Mouse (Mus musculus) heart, postnatal 36 days (tissue): ENCODE measurements around the gene Prkd2. TPM values are rescaled to one million over a fixed set of nuclear protein-coding genes. Genes with fewer than 3 reads are reported as not detected.
A peak's percentile ranks its signal among the peaks of the same experiment; 100 is the strongest.

ENCODE experiments used
- DNase-seq, 2 experiments: peaks; one replicate each; pipeline ENCODE4 v3.0.0; 2021 to 2022
- intact Hi-C: fragments of 180-260 bp; cut with DNase I; formaldehyde crosslinking; loops from one replicate; pipeline ENCODE4 v1.15.1; 2025
- total RNA-seq, 2 experiments: library from RNA; stranded (reverse); gene quantifications; 2 replicates each; pipeline ENCODE4 v1.2.3; 2021

The Prkd2 gene
- total RNA-seq, 2 experiments from 2014 or later = 17.8 to 19.3 TPM

GRCm38 (mm10) chr7:16885905-16886304 is 43.2 kb downstream of the Prkd2 start:
- intact Hi-C loops = no loop called here
- DNase-seq = no peak

DNA sequence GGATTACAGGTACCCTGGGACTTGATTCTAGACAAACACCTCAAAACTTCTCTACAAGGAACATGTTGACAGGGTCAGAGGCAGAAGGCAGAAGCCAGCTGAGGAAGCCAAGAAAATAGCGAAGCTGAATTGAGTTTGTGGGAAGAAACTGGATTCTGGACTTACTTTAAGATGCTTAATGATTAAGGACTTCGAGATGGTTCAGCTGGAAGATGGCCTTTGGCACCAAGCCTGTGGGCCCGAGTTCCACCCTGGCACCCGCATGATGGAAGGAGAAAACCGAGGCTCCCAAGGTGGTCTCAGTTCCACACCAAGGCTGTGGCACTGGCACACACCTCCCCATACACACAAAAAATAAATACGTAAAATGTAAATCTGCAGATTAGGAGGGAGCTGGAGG is 47.8 kb downstream of the Prkd2 start:
- DNase-seq = peak in 1 of 2 experiments; percentile 66
- intact Hi-C loops = loop anchor here (2.0 kb wide), 2 partner anchors 78 to 144 kb away; no protein-coding TSS in a partner anchor

- intact Hi-C loops = loop anchor here (2.0 kb wide), 2 partner anchors 78 to 144 kb away; no protein-coding TSS in a partner anchor
- DNase-seq = peak; percentile 77 to 86
Measured at GRCm38 (mm10) chr7:16890944-16891343, 48.2 kb downstream of the Prkd2 start.

- peak; percentile 88 to 89 for DNase-seq
- intact Hi-C loops = loop anchor here (1.0 to 2.0 kb wide), 5 partner anchors 17 to 145 kb away; no protein-coding TSS in a partner anchor
Measured at GRCm38 (mm10) chr7:16891641-16892351, 49.1 kb downstream of the Prkd2 start, which contains the start of gene Gng8. Gene Gng8, plus strand, starts transcription at chr7:16891786.

GRCm38 (mm10) chr7:16892352-16892730 is 49.6 kb downstream of the Prkd2 start:
- DNase-seq = no peak
- intact Hi-C loops = loop anchor here (1.0 kb wide), 3 partner anchors 18 to 66 kb away; no protein-coding TSS in a partner anchor

- intact Hi-C loops = no loop called here
Measured at GRCm38 (mm10) chr7:16893612-16894011, 50.9 kb downstream of the Prkd2 start.

DNA sequence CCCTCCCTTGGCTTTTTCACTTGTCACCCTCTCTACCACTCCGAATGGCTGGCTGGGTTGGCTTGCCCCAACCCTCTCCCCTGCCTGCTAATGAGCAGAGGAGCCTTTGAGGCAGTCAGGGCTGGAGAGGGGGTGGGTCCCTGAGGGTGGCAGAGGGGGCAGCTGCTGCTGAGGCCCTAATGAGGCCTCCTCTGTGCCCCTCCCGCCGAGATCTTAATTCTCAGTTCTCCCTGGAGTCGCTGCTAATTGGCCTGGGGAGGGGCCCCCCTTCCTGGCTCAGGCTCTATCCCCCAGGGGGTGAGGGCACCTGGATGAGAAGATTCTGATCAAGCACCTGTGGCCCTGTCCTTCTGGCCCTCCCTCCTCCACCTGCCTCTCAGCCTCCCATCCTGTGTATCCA is 51.6 kb downstream of the Prkd2 start:
- intact Hi-C loops = no loop called here
- no peak for DNase-seq

More at GRCm38 (mm10) chr7:16893612-16894011, 50.9 kb downstream of the Prkd2 start:
- DNase-seq = no peak

DNA sequence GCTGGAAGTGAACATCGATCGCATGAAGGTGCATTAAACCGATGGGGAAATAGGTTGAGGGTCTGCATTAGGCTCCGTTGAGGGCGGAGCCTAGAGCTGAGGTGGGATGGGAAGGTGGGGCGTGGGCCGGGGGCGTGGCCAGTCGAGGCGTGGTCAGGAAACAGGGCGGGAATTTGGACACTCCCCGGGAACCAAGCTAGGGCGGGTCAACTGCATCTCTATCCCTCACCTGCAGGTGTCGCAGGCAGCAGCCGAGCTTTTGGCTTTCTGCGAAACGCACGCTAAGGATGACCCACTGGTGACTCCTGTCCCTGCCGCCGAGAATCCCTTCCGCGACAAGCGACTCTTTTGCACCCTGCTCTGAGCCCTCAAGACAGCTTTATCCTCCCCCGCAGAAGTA is 52.3 kb downstream of the Prkd2 start:
- intact Hi-C loops = loop anchor here (1.0 kb wide), 1 partner anchor 18 kb away; no protein-coding TSS in a partner anchor
- DNase-seq = peak; percentile 82 to 84

GRCm38 (mm10) chr7:16895511-16895910 is 52.8 kb downstream of the Prkd2 start:
- intact Hi-C loops = loop anchor here (1.0 kb wide), 1 partner anchor 18 kb away; no protein-coding TSS in a partner anchor
- DNase-seq = no peak

- DNase-seq = no peak
- intact Hi-C loops = no loop called here
Measured at GRCm38 (mm10) chr7:16900526-16900925, 57.8 kb downstream of the Prkd2 start.

DNA sequence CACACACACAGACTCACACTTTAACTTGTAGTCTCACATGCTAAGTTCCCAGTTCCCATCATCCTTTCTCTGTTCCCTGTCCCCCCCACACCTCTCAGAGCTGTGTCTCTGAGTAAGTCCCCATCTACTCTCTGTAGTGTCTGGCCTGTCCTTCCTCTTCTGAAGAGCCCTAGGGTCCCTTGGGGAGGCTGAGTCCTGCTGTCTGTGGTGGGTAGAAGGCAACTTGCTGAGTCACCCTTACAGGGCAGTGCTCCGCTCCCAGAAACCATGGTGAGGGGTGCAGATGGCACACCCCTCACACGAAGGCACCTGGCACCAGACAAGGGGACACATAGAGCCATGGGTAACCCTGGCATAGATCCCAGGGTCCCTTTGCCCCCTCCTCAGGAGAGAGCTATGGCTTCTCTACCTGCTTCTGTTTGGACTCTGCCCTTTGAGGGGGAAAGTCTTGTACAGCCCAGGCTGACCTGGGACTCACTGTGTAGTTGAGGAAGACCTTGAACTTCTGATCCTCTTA is 60.8 kb downstream of the Prkd2 start:
- intact Hi-C loops = no loop called here
- DNase-seq = no peak

DNA sequence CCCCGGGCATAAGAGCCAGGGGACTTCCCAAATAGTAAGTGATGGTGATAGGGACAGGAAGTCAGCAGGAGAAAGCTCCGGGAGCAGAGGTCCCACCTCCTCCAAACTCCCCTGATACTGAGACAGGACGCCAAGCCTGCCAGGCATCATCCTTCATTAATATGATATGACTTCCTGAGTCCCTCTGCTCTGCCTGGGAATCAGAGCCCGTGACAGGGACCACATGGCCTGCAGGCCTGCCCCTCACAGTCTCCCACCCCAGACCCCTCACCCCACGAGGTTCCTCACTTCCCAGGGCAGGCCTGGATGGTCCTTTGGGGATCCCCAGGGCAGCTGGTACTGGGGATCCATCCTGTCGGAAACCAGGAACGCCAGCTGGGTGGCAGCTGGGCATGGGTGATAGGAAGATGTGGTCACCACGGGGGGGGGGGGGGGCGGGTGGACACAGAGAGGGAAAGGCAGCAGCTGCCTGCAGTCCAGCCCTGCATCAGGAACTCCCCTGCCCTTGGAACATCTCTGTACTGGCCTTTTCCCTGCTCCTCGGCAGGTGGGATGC is 61.5 kb downstream of the Prkd2 start:
- intact Hi-C loops = no loop called here
- DNase-seq = no peak

DNA sequence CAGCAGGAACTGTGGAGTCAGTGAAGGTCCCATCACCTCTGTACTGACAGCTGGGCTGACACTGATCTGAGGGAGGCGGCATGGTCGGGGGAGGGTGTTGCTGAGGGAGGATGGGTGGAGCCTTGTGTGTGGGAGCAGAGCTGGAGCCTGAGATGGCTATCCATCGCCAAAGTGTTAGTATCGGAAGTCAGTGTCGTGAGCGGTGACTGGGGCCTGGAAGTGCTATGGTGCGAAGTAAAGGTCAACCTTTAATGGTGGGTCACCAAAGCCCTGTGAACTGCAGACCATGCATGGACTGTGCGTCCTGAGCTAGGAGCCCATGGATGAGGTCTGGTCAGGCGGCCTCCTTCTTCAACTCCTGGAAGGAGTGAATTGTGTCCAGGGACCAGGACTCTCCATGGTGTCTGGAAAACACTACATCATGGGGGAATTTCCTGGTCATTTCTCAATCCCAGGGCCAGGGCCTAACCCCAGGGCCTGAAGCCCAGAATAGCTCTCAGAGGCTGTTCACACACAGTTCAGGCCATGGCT is 62.9 kb downstream of the Prkd2 start:
- DNase-seq = peak in 1 of 2 experiments; percentile 68
- intact Hi-C loops = no loop called here

DNA sequence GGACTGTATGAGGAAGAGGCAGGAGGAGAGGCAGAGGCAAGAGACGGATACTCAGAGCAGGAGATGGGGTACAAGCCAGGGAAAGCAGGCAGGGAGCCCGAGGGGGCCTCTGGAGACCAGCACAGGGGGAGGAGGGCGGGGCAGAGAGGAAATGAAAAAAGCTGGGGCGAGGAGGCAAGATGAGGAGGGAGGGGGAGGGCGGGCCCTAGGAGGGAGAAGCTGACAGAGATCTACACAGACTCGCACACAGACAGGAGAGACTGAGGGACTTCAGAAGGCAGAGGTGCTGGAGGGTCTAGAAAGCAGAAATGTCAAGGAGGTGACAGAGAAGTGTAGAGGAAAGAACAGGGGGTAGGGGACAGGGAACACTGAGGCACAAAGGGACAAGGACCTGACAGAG is 63.6 kb downstream of the Prkd2 start, which contains the start of gene Ptgir:
Gene Ptgir, plus strand, starts transcription at position 210 of the 400 bp plus-strand sequence.
- DNase-seq = peak; percentile 77 to 78
- intact Hi-C loops = no loop called here

DNA sequence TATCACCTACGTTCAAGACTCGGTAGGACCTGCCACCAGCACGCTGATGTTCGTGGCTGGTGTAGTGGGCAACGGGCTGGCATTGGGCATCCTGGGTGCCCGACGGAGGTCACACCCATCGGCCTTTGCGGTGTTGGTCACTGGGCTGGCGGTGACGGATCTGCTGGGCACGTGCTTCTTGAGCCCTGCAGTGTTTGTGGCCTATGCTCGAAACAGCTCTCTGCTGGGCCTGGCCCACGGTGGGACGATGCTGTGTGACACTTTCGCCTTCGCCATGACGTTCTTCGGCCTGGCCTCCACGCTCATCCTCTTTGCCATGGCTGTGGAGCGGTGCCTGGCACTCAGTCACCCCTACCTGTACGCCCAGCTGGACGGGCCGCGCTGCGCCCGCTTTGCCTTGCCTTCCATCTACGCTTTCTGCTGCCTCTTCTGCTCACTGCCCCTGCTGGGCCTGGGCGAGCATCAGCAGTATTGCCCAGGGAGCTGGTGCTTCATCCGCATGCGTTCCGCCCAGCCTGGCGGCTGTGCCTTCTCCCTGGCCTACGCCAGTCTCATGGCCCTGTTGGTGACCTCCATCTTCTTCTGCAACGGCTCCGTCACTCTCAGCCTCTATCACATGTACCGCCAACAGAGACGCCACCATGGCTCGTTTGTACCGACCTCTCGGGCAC is 64.3 kb downstream of the Prkd2 start:
- DNase-seq = no peak
- intact Hi-C loops = no loop called here

- intact Hi-C loops = no loop called here
- no peak for DNase-seq
Measured at GRCm38 (mm10) chr7:16907842-16908241, 65.1 kb downstream of the Prkd2 start.

DNA sequence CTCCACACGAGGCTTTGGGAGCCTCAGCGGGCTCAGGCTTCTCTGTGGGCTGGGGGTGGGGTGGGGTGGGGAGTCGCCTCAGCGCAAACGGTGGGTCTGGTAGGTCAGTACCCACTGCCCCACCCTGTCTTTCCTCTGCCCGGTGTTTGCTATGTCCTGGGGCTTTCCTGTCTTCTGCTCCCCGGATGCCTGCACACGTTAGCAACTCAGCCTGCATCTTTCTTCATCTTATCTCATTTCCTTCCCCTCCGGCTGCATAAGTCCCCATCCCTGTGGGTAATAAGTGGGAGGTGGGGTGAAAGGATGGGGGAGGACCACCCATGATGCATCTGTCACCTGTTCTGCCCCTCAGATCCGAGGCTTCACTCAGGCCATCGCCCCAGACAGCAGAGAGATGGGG is 65.7 kb downstream of the Prkd2 start:
- no peak for DNase-seq
- intact Hi-C loops = no loop called here

GRCm38 (mm10) chr7:16908859-16909258 is 66.2 kb downstream of the Prkd2 start:
- no peak for DNase-seq
- intact Hi-C loops = no loop called here

DNA sequence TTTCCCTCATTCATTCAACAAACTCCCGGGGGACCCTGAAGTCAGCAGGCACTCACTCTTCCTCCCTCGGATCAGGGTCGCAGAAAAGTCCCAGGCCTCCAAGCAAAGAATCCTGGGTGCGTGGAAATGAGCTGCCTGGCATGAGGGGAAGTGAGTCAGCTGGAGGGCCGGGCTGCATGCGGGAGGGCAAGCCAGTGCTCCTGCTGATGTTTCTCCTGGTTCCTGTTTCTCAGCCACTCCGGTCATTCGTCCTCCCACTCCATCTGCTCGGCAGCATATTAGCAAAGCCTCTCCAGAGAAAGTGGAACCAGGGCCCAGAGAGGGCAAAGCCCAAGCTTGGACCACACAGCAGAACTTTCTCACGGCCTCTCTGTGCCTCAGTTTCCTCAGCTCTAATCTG is 67.2 kb downstream of the Prkd2 start:
- no peak for DNase-seq

DNA sequence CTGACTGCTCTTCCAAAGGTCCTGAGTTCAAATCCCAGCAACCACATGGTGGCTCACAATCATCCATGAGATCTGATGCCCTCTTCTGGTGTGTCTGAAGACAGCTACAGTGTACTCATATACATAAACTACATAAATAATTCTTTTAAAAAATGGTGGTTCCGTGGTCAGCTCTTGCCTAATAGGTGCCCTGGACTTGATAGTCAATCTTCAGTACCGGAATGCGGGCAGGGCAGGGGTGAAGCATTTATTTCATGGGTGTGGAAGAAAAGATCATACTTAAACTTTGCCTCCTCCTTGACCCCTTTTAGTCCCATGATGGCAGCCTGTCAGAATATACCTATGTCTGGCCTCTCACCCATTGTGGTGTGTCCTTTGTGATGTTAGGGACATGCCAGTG is 69.2 kb downstream of the Prkd2 start:
- intact Hi-C loops = loop anchor here (5.0 kb wide), 1 partner anchor 85 kb away; no protein-coding TSS in a partner anchor
- no peak for DNase-seq

More for the DNA sequence above, 67.2 kb downstream of the Prkd2 start:
- intact Hi-C loops = loop anchor here (5.0 kb wide), 1 partner anchor 83 kb away; no protein-coding TSS in a partner anchor
